Mouse (Mus musculus) cortical plate, adult 2 months (tissue): ENCODE measurements around the gene Tmem87b. TPM values are rescaled to one million over a fixed set of nuclear protein-coding genes. Genes with fewer than 3 reads are reported as not detected.

Experiments used
- H3K27ac ChIP-seq: fragments of 200-500 bp; 2 replicates; pipeline ENCODE4 v1.5.1; 2012; ENCODE audit warnings: low read length, control low read depth, inconsistent platforms; ENCODE audit not compliant: insufficient read depth
- H3K4me1 ChIP-seq: fragments of 200-500 bp; 2 replicates; pipeline ENCODE4 v1.6.1; 2011; ENCODE audit warnings: low read length; ENCODE audit not compliant: control insufficient read depth, insufficient read depth
- H3K4me3 ChIP-seq: fragments of 200-500 bp; 2 replicates; pipeline ENCODE4 v1.5.1; 2011; ENCODE audit warnings: mild to moderate bottlenecking, low read length, control low read depth; ENCODE audit not compliant: insufficient read depth
- CTCF ChIP-seq: fragments of 200-500 bp; IDR thresholded peaks from 2 replicates; pipeline ENCODE4 v1.5.1; 2011; ENCODE audit warnings: mild to moderate bottlenecking, control low read depth, low read length; ENCODE audit not compliant: insufficient read depth; ENCODE audit errors: extremely low read depth
- POLR2A ChIP-seq: fragments of 200-500 bp; IDR thresholded peaks from 2 replicates; pipeline ENCODE4 v1.6.1; 2011; ENCODE audit warnings: mild to moderate bottlenecking, low read length, control low read depth; ENCODE audit not compliant: insufficient read depth; ENCODE audit errors: extremely low read depth
- polyA plus RNA-seq: library from polyadenylated mRNA; depleted of rRNA; stranded (reverse); fragments of >200 nt; gene quantifications from 2 replicates; pipeline ENCODE4 v1.2.3, GENCODE M21; 2012

Gene Tmem87b
- polyA plus RNA-seq, 1 experiment, result 26.4 TPM

- Histone ChIP-seq H3K4me3 (peak overlapping the region; percentile 90), H3K4me1 (no peaks in the 10 kb centered on the region), H3K27ac (peak overlapping the region; percentile 20; the same call in 1 of the 2 replicates)
- no peak for TF ChIP-seq POLR2A
- TF ChIP-seq CTCF, result no peak
Observed at GRCm38 (mm10) chr2:128818956-128819643, 1.2 kb downstream of the Tmem87b start.

- H3K4me3 ChIP-seq, result no peak overlapping the region
- no peak overlapping the region for H3K27ac ChIP-seq
- TF ChIP-seq POLR2A (no peak), CTCF (no peak)
- no peaks in the 10 kb centered on the region for H3K4me1 ChIP-seq
Observed at GRCm38 (mm10) chr2:128820631-128821030, 2.7 kb downstream of the Tmem87b start.

- Histone ChIP-seq H3K4me1 (no peaks in the 10 kb centered on the region), H3K27ac (no peak overlapping the region), H3K4me3 (no peak overlapping the region)
- TF ChIP-seq POLR2A, result no peak
- no peak for TF ChIP-seq CTCF
Observed at GRCm38 (mm10) chr2:128823893-128824292, 6.0 kb downstream of the Tmem87b start.

DNA sequence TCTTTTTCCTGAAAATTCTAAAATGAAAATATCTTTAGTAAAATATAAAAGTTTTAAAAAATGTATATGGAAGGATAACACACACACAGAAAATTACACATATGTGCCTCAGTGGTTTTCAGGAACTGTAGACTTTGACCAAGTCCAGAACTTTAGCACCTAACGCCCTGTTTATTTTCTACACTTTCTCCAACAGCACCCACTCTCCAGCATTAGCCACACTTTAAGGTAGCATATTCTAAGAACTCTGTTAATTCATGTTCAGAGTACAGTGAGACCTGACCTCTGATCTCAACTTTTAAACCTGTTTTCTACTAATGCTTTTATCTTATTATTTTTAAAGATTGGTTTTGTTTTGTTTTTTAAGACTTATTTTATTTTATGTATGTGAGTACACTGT lies 9.9 kb downstream of the Tmem87b start:
- Histone ChIP-seq H3K4me3 (no peak overlapping the region), H3K27ac (no peak overlapping the region), H3K4me1 (no peaks in the 10 kb centered on the region)
- TF ChIP-seq POLR2A, result no peak
- TF ChIP-seq CTCF, result no peak

- no peak overlapping the region for H3K4me3 ChIP-seq
- H3K27ac ChIP-seq, result no peak overlapping the region
- H3K4me1 ChIP-seq, result no peaks in the 10 kb centered on the region
- TF ChIP-seq POLR2A (no peak), CTCF (no peak)
Observed at GRCm38 (mm10) chr2:128832611-128833010, 14.7 kb downstream of the Tmem87b start.

- no peaks in the 10 kb centered on the region for H3K4me1 ChIP-seq
- H3K4me3 ChIP-seq, result no peak overlapping the region
- TF ChIP-seq POLR2A (no peak), CTCF (no peak)
- H3K27ac ChIP-seq, result no peak overlapping the region
Observed at GRCm38 (mm10) chr2:128833035-128833434, 15.1 kb downstream of the Tmem87b start.

- Histone ChIP-seq H3K27ac (no peak overlapping the region), H3K4me1 (no peaks in the 10 kb centered on the region), H3K4me3 (no peak overlapping the region)
- TF ChIP-seq POLR2A (no peak), CTCF (no peak)
Observed at GRCm38 (mm10) chr2:128833435-128833834, 15.5 kb downstream of the Tmem87b start.

GRCm38 (mm10) chr2:128837531-128837930 lies 19.6 kb downstream of the Tmem87b start:
- Histone ChIP-seq H3K27ac (no peak overlapping the region), H3K4me3 (no peak overlapping the region), H3K4me1 (no peaks in the 10 kb centered on the region)
- TF ChIP-seq CTCF (no peak), POLR2A (no peak)

DNA sequence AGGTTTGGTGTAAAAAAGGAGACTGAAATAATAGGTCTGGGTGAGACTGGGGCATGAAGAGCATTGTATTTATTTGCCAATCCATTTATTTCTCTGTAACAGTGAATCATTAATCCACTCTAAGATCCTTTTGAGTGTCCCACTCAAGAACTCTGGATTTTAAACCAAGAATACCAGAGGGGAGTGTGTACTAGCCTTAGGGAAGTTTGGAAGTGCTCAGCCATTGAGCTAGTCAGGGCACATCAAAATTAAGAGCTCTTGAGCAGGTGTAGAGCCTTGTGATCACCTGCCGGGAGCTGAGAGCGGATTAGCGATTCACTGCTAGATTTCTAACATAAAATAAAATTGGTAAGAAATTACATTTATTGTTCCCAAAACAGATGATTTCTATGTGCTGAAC lies 20.7 kb downstream of the Tmem87b start:
- Histone ChIP-seq H3K4me3 (no peak overlapping the region), H3K27ac (no peak overlapping the region)
- TF ChIP-seq POLR2A (no peak), CTCF (no peak)

GRCm38 (mm10) chr2:128839501-128839900 lies 21.6 kb downstream of the Tmem87b start:
- no peak overlapping the region for H3K27ac ChIP-seq
- no peaks in the 10 kb centered on the region for H3K4me1 ChIP-seq
- TF ChIP-seq POLR2A, result no peak
- TF ChIP-seq CTCF, result no peak
- no peak overlapping the region for H3K4me3 ChIP-seq

More for the DNA sequence above, 20.7 kb downstream of the Tmem87b start:
- no peaks in the 10 kb centered on the region for H3K4me1 ChIP-seq
